Comparison of ENCODE assay signal across 16 mouse cellular contexts in the genomic region with DNA sequence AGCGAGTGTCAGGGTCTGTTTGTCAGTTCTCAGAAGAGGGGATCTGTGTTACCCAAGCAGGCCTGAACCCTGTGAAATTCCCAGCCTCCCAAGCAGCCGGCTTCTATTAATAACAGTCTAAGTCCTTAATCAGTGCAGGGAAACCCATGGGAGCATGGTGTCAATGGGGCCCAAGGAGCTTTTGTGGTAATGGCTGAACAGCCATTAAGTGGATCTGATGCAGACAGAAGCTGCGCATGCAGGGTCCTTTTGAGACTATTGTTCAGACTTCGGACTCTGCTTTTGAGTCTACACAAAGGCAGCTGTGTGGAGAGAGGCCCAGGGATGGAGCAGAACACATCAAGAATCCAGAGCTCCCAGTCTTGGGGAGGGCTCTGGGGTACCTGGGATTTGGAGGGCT. TPM values are rescaled to one million over a fixed set of nuclear protein-coding genes. Genes with fewer than 3 reads are reported as not detected.
DNase-seq lines count a peak whose midpoint lies in the region; ATAC-seq and TF ChIP-seq lines count a peak whose summit lies in the region.
"Had no signal": no experiment of that assay in that cellular context is flagged by ENCODE, and none has a peak within 500 bp of the region (broad histone marks: within the 10 kb centered on the region; RNA-seq: fewer than 3 reads in every experiment).

No protein-coding gene starts in this region.

- peak; percentile 38 for DNase-seq in embryo, embryonic 9.5 days (ENCODE audit: extremely low spot score)
- DNase-seq in lung, adult 2 months: no peak
- no peak for DNase-seq in adrenal gland, postnatal 10 days
- DNase-seq in spleen, postnatal 36 days (ENCODE audit: low spot score in 2 of 2): no peak
- DNase-seq: adrenal gland, postnatal 25 days; right cerebral cortex, postnatal 14 days had no signal

- peak overlapping the region; percentile 75 for H3K27ac ChIP-seq in forebrain, embryonic 13.5 days
- 0 out of 2 replicates have a peak overlapping the region, but pooled peaks have one; percentile 3 for H3K27ac ChIP-seq in intestine, embryonic 15.5 days
- no peak overlapping the region for H3K27ac ChIP-seq in neural tube, embryonic 13.5 days (replicated peaks)
- H3K27ac ChIP-seq: embryonic facial prominence, embryonic 13.5 days; heart, embryonic 10.5 days; left cerebral cortex, adult 2 months; liver, embryonic 12.5 days; macrophage had no signal

- H3K9me3 ChIP-seq in forebrain, embryonic 13.5 days (replicated peaks): no peaks in the 10 kb centered on the region
- H3K9me3 ChIP-seq in intestine, embryonic 15.5 days: no peaks in the 10 kb centered on the region
- no peaks in the 10 kb centered on the region for H3K9me3 ChIP-seq in neural tube, embryonic 13.5 days
- H3K9me3 ChIP-seq: embryonic facial prominence, embryonic 13.5 days; heart, embryonic 10.5 days; liver, embryonic 12.5 days had no signal

- 5% methylated on average over 4 of the region's 4 CpGs for WGBS in forebrain, embryonic 13.5 days
- whole genome bisulfite sequencing in intestine, embryonic 15.5 days: 66% methylated on average over 4 of the region's 4 CpGs
- 24% methylated on average over 4 of the region's 4 CpGs for WGBS in neural tube, embryonic 13.5 days
- WGBS in lung, adult 2 months: 84% methylated on average over 4 of the region's 4 CpGs

- no peaks in the 10 kb centered on the region for H3K36me3 ChIP-seq in forebrain, embryonic 13.5 days (ENCODE audit: poor library complexity, severe bottlenecking)
- no peaks in the 10 kb centered on the region for H3K36me3 ChIP-seq in intestine, embryonic 15.5 days
- H3K36me3 ChIP-seq in neural tube, embryonic 13.5 days: no peaks in the 10 kb centered on the region
- H3K36me3 ChIP-seq: embryonic facial prominence, embryonic 13.5 days; heart, embryonic 10.5 days; liver, embryonic 12.5 days had no signal

- peak overlapping the region; percentile 27 for H3K4me2 ChIP-seq in forebrain, embryonic 13.5 days
- no peak overlapping the region for H3K4me2 ChIP-seq in intestine, embryonic 15.5 days (replicated peaks)
- no peak overlapping the region for H3K4me2 ChIP-seq in neural tube, embryonic 13.5 days
- H3K4me2 ChIP-seq: embryonic facial prominence, embryonic 13.5 days; liver, embryonic 12.5 days had no signal

- TF ChIP-seq CTCF in lung, adult 2 months (IDR thresholded peaks at IDR 0.05; ENCODE audit: insufficient read depth, low read length): no peak

- peak; percentile 83 for ATAC-seq in forebrain, embryonic 13.5 days
- no peak for ATAC-seq in intestine, embryonic 15.5 days
- ATAC-seq in neural tube, embryonic 13.5 days (ENCODE audit: low read depth): peak; percentile 45
- ATAC-seq: inflammation-experienced regulatory T-cells, adult 6 months; liver, embryonic 12.5 days had no signal

- H3K9ac ChIP-seq in forebrain, embryonic 13.5 days: no peak overlapping the region
- no peak overlapping the region for H3K9ac ChIP-seq in intestine, embryonic 15.5 days
- no peak overlapping the region for H3K9ac ChIP-seq in neural tube, embryonic 13.5 days
- H3K9ac ChIP-seq: embryonic facial prominence, embryonic 13.5 days; liver, embryonic 12.5 days had no signal

- H3K4me1 ChIP-seq in forebrain, embryonic 13.5 days: peaks cover 30% of the 10 kb centered on the region
- peaks cover 20% of the 10 kb centered on the region for H3K4me1 ChIP-seq in intestine, embryonic 15.5 days (replicated peaks)
- H3K4me1 ChIP-seq in neural tube, embryonic 13.5 days (replicated peaks): peaks cover 31% of the 10 kb centered on the region
- no peaks in the 10 kb centered on the region for H3K4me1 ChIP-seq in lung, adult 2 months (ENCODE audit: control insufficient read depth, insufficient read depth, low read length)
- H3K4me1 ChIP-seq: embryonic facial prominence, embryonic 13.5 days had no signal

- no peak for TF ChIP-seq POLR2A in lung, adult 2 months (IDR thresholded peaks at IDR 0.05; ENCODE audit: borderline replicate concordance, extremely low read depth, low read depth, low read length)

- no peak overlapping the region for H3K4me3 ChIP-seq in forebrain, embryonic 13.5 days
- H3K4me3 ChIP-seq in intestine, embryonic 15.5 days (replicated peaks): no peak overlapping the region
- no peak overlapping the region for H3K4me3 ChIP-seq in neural tube, embryonic 13.5 days
- H3K4me3 ChIP-seq in lung, adult 2 months (replicated peaks; ENCODE audit: extremely low read depth, low read depth, low read length): no peak overlapping the region
- H3K4me3 ChIP-seq: embryonic facial prominence, embryonic 13.5 days; heart, embryonic 10.5 days; left cerebral cortex, adult 2 months; liver, embryonic 12.5 days had no signal

- no peaks in the 10 kb centered on the region for H3K27me3 ChIP-seq in forebrain, embryonic 13.5 days
- H3K27me3 ChIP-seq in intestine, embryonic 15.5 days (replicated peaks): no peaks in the 10 kb centered on the region
- no peaks in the 10 kb centered on the region for H3K27me3 ChIP-seq in neural tube, embryonic 13.5 days
- H3K27me3 ChIP-seq: embryonic facial prominence, embryonic 13.5 days had no signal

RNA-seq across cellular contexts. Expression of a gene that starts 43.5 kb away (rescaled TPM):
- not detected in 2 replicates for polyA plus RNA-seq in forebrain, embryonic 13.5 days (2015; fragmentation: Nextera tagmentation; extraction: Ambion mirVana)
- 6.0 and 11.0 TPM in 2 replicates for polyA plus RNA-seq in intestine, embryonic 15.5 days (2015; fragmentation: Nextera tagmentation; extraction: Ambion mirVana)
- 0.22 TPM in 1 of 2 replicates, not detected in the other for polyA plus RNA-seq in neural tube, embryonic 13.5 days (2015; fragmentation: Nextera tagmentation; extraction: Ambion mirVana)
- polyA plus RNA-seq in lung, adult 2 months (2012; rRNA removed): 0.12 TPM in 1 of 2 replicates, not detected in the other
- not detected for total RNA-seq in adrenal gland, postnatal 10 days (2021)
- total RNA-seq: adrenal gland, postnatal 25 days; left cerebral cortex, adult 2 months had no signal
- polyA plus RNA-seq: embryonic facial prominence, embryonic 13.5 days; inflammation-experienced regulatory T-cells, adult 6 months; macrophage; neural tube, embryonic 14.5 days had no signal

RNA-seq across cellular contexts. Expression of a gene that starts 43.9 kb away (rescaled TPM):
- 7.3 and 9.0 TPM in 2 replicates for polyA plus RNA-seq in forebrain, embryonic 13.5 days (2015; fragmentation: Nextera tagmentation; extraction: Ambion mirVana)
- 9.5 TPM in 2 replicates for polyA plus RNA-seq in intestine, embryonic 15.5 days (2015; fragmentation: Nextera tagmentation; extraction: Ambion mirVana)
- polyA plus RNA-seq in neural tube, embryonic 13.5 days (2015; fragmentation: Nextera tagmentation; extraction: Ambion mirVana): 3.4 and 3.9 TPM in 2 replicates
- polyA plus RNA-seq in lung, adult 2 months (2012; rRNA removed): 4.3 and 5.7 TPM in 2 replicates
- total RNA-seq in adrenal gland, postnatal 10 days (2021): 1 to 10 TPM; 4.0 to 9.3 TPM
